Mouse (Mus musculus): Measurements from ENCODE around the gene Chd1.

DNA sequence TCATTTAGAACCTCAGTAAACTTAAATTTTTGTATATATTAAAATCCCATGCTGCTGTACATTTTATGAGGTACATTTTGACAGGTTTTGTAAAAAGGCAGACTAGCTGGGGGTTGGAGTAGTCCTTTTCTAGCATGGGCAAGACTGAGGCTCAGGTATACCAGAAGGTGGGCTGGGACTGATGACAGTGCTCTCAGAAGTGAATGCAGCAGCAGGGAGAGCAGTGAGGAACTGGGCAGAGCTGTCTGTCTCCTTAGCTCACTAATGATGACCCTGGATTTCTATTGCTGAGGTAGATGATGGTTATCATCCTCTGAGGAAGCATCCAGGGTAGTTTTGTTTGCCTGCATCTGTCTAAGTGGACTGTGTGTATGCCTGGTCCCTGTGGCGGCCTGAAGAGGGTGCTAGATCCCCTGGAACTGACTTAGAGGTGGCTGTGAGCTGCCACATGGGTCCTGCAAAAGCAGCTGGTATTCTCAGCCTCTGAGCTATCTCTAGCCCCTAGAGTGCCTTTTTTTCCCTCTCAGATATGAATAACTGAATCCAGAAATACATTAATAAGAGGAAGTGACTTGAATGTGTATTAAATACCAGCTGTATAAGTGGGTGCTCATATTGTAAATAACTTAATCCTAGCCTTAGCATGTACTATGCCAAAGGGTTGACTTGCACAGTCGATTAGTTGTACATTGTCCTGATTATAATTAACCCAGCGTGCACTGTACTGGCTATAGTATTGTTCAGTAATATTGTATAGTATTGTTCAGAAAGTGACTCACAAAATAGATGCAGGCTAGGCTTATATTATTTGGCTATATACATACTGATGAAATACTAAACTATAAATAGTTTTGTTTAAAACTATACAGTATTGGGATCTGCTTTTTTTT, 10.5 kb downstream of the Chd1 start:
- TF ChIP-seq GATA1 (IDR thresholded peaks at IDR 0.05; ENCODE audit: borderline replicate concordance, low read length) = no peak
- TF ChIP-seq FLI1 (IDR thresholded peaks at IDR 0.05; ENCODE audit: low read length) = no peak

Data from megakaryocyte, embryonic 14.5 days (primary cell).